Mouse (Mus musculus): Measurements from ENCODE around the gene Clec3b. TPM values are rescaled to one million over a fixed set of nuclear protein-coding genes. Genes with fewer than 3 reads are reported as not detected.

Clec3b gene
- polyA plus RNA-seq, 1 experiment = 19.2 TPM

GRCm38 (mm10) chr9:123177380-123178048 lies 26.8 kb downstream of the Clec3b start:
- 90% methylated on average over 9 of the region's 9 CpGs for WGBS
- Histone ChIP-seq H3K27ac (ENCODE audit: control insufficient read depth, insufficient read depth, low read length) (no peak overlapping the region), H3K4me3 (ENCODE audit: control insufficient read depth, insufficient read depth, low read length) (no peak overlapping the region), H3K27me3 (ENCODE audit: control insufficient read depth, insufficient read depth, low read length) (no peaks in the 10 kb centered on the region), H3K36me3 (ENCODE audit: control insufficient read depth, insufficient read depth, low read length) (no peaks in the 10 kb centered on the region), H3K4me1 (replicated peaks; ENCODE audit: control insufficient read depth, insufficient read depth, low read length) (no peaks in the 10 kb centered on the region)
- no peak for DNase-seq
- TF ChIP-seq POLR2A (IDR thresholded peaks at IDR 0.05; ENCODE audit: control insufficient read depth, extremely low read depth, insufficient read depth, low read length, poor library complexity) (no peak), CTCF (IDR thresholded peaks at IDR 0.05; ENCODE audit: borderline replicate concordance, control insufficient read depth, extremely low read depth, insufficient read depth, low read length, poor library complexity) (no peak)

- H3K27ac ChIP-seq (ENCODE audit: control insufficient read depth, insufficient read depth, low read length) = no peak overlapping the region
- TF ChIP-seq POLR2A (IDR thresholded peaks at IDR 0.05; ENCODE audit: control insufficient read depth, extremely low read depth, insufficient read depth, low read length, poor library complexity) (no peak), CTCF (IDR thresholded peaks at IDR 0.05; ENCODE audit: borderline replicate concordance, control insufficient read depth, extremely low read depth, insufficient read depth, low read length, poor library complexity) (no peak)
- H3K4me3 ChIP-seq (ENCODE audit: control insufficient read depth, insufficient read depth, low read length) = no peak overlapping the region
- no peaks in the 10 kb centered on the region for H3K27me3 ChIP-seq (ENCODE audit: control insufficient read depth, insufficient read depth, low read length)
- no peak for DNase-seq
- H3K36me3 ChIP-seq (ENCODE audit: control insufficient read depth, insufficient read depth, low read length) = no peaks in the 10 kb centered on the region
- H3K4me1 ChIP-seq (replicated peaks; ENCODE audit: control insufficient read depth, insufficient read depth, low read length) = no peaks in the 10 kb centered on the region
- 96% methylated on average over 6 of the region's 6 CpGs for WGBS
Measured at GRCm38 (mm10) chr9:123180003-123180402, 29.3 kb downstream of the Clec3b start.

GRCm38 (mm10) chr9:123183226-123183625 lies 32.5 kb downstream of the Clec3b start:
- H3K4me1 ChIP-seq (replicated peaks; ENCODE audit: control insufficient read depth, insufficient read depth, low read length) = no peaks in the 10 kb centered on the region
- H3K4me3 ChIP-seq (ENCODE audit: control insufficient read depth, insufficient read depth, low read length) = no peak overlapping the region
- 86% methylated on average over 8 of the region's 8 CpGs for WGBS
- no peak for TF ChIP-seq POLR2A (IDR thresholded peaks at IDR 0.05; ENCODE audit: control insufficient read depth, extremely low read depth, insufficient read depth, low read length, poor library complexity)
- no peak for TF ChIP-seq CTCF (IDR thresholded peaks at IDR 0.05; ENCODE audit: borderline replicate concordance, control insufficient read depth, extremely low read depth, insufficient read depth, low read length, poor library complexity)
- DNase-seq = no peak
- H3K27ac ChIP-seq (ENCODE audit: control insufficient read depth, insufficient read depth, low read length) = no peak overlapping the region
- no peaks in the 10 kb centered on the region for H3K36me3 ChIP-seq (ENCODE audit: control insufficient read depth, insufficient read depth, low read length)
- no peaks in the 10 kb centered on the region for H3K27me3 ChIP-seq (ENCODE audit: control insufficient read depth, insufficient read depth, low read length)

GRCm38 (mm10) chr9:123185546-123185945 lies 34.8 kb downstream of the Clec3b start:
- H3K4me1 ChIP-seq (replicated peaks; ENCODE audit: control insufficient read depth, insufficient read depth, low read length) = no peaks in the 10 kb centered on the region
- no peak for DNase-seq
- no peak overlapping the region for H3K27ac ChIP-seq (ENCODE audit: control insufficient read depth, insufficient read depth, low read length)
- H3K4me3 ChIP-seq (ENCODE audit: control insufficient read depth, insufficient read depth, low read length) = no peak overlapping the region
- TF ChIP-seq POLR2A (IDR thresholded peaks at IDR 0.05; ENCODE audit: control insufficient read depth, extremely low read depth, insufficient read depth, low read length, poor library complexity) = no peak
- no peak for TF ChIP-seq CTCF (IDR thresholded peaks at IDR 0.05; ENCODE audit: borderline replicate concordance, control insufficient read depth, extremely low read depth, insufficient read depth, low read length, poor library complexity)
- H3K27me3 ChIP-seq (ENCODE audit: control insufficient read depth, insufficient read depth, low read length) = no peaks in the 10 kb centered on the region
- WGBS = 43% methylated on average over 2 of the region's 2 CpGs
- H3K36me3 ChIP-seq (ENCODE audit: control insufficient read depth, insufficient read depth, low read length) = no peaks in the 10 kb centered on the region

DNA sequence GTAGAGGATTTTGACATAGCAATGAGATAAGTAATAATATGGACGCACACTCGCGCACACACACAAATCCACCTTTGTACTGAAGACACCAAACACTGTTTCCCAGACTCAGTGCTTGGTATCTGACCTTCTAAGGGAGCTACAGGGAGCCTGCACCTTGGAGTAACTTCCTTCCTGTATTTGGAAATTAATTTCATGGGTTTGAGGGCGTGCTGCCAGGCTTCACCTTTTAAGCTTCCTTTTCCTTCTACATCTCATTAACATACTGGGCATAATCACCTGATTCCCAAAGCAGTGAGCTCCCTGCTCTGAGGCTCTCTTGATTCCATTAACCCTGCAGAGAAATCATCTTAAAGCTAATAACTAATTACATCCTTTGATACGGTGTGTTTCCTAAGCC lies 35.4 kb downstream of the Clec3b start:
- 88% methylated on average over 5 of the region's 5 CpGs for WGBS
- H3K36me3 ChIP-seq (ENCODE audit: control insufficient read depth, insufficient read depth, low read length) = no peaks in the 10 kb centered on the region
- H3K4me3 ChIP-seq (ENCODE audit: control insufficient read depth, insufficient read depth, low read length) = no peak overlapping the region
- no peak for DNase-seq
- H3K27ac ChIP-seq (ENCODE audit: control insufficient read depth, insufficient read depth, low read length) = no peak overlapping the region
- H3K27me3 ChIP-seq (ENCODE audit: control insufficient read depth, insufficient read depth, low read length) = no peaks in the 10 kb centered on the region
- H3K4me1 ChIP-seq (replicated peaks; ENCODE audit: control insufficient read depth, insufficient read depth, low read length) = no peaks in the 10 kb centered on the region
- no peak for TF ChIP-seq CTCF (IDR thresholded peaks at IDR 0.05; ENCODE audit: borderline replicate concordance, control insufficient read depth, extremely low read depth, insufficient read depth, low read length, poor library complexity)
- no peak for TF ChIP-seq POLR2A (IDR thresholded peaks at IDR 0.05; ENCODE audit: control insufficient read depth, extremely low read depth, insufficient read depth, low read length, poor library complexity)

DNA sequence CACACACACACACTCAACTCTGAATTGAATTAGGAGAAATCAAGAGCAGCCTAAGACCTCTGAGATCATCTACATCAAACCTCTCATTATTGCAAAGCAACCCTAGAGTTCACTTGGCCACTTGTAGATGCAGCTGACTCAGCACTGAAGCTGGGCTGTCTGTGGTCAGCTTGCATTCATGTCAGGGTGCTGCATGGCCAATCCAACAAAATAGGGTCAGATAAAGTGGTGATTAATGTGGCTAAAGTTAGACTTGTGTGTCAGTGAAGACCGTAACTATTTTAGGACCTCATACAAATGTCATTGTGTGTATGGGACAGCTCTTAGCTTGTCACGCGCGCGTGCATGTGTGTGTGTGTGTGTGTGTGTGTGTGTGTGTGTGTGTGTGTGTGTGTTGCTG lies 36.8 kb downstream of the Clec3b start:
- Histone ChIP-seq H3K27ac (ENCODE audit: control insufficient read depth, insufficient read depth, low read length) (no peak overlapping the region), H3K4me3 (ENCODE audit: control insufficient read depth, insufficient read depth, low read length) (no peak overlapping the region), H3K27me3 (ENCODE audit: control insufficient read depth, insufficient read depth, low read length) (no peaks in the 10 kb centered on the region), H3K4me1 (replicated peaks; ENCODE audit: control insufficient read depth, insufficient read depth, low read length) (no peaks in the 10 kb centered on the region), H3K36me3 (ENCODE audit: control insufficient read depth, insufficient read depth, low read length) (no peaks in the 10 kb centered on the region)
- over 99% methylated on average over 5 of the region's 5 CpGs for WGBS
- DNase-seq = no peak
- TF ChIP-seq CTCF (IDR thresholded peaks at IDR 0.05; ENCODE audit: borderline replicate concordance, control insufficient read depth, extremely low read depth, insufficient read depth, low read length, poor library complexity) (no peak), POLR2A (IDR thresholded peaks at IDR 0.05; ENCODE audit: control insufficient read depth, extremely low read depth, insufficient read depth, low read length, poor library complexity) (no peak)

GRCm38 (mm10) chr9:123188271-123188670 lies 37.5 kb downstream of the Clec3b start:
- Histone ChIP-seq H3K4me1 (replicated peaks; ENCODE audit: control insufficient read depth, insufficient read depth, low read length) (no peaks in the 10 kb centered on the region), H3K27me3 (ENCODE audit: control insufficient read depth, insufficient read depth, low read length) (no peaks in the 10 kb centered on the region), H3K36me3 (ENCODE audit: control insufficient read depth, insufficient read depth, low read length) (no peaks in the 10 kb centered on the region), H3K4me3 (ENCODE audit: control insufficient read depth, insufficient read depth, low read length) (no peak overlapping the region), H3K27ac (ENCODE audit: control insufficient read depth, insufficient read depth, low read length) (no peak overlapping the region)
- 66% methylated on average over 2 of the region's 2 CpGs for WGBS
- DNase-seq = no peak
- TF ChIP-seq CTCF (IDR thresholded peaks at IDR 0.05; ENCODE audit: borderline replicate concordance, control insufficient read depth, extremely low read depth, insufficient read depth, low read length, poor library complexity) (no peak), POLR2A (IDR thresholded peaks at IDR 0.05; ENCODE audit: control insufficient read depth, extremely low read depth, insufficient read depth, low read length, poor library complexity) (no peak)
